Mouse (Mus musculus) bone marrow macrophage, adult 2 months (primary cell): Measurements from ENCODE around the gene Ikzf2.

ENCODE experiments used
- CTCF ChIP-seq: IDR thresholded peaks from 2 replicates; pipeline ENCODE4 v1.5.1; 2012; ENCODE audit warnings: low read depth, mild to moderate bottlenecking, low read length, moderate library complexity
- POLR2A ChIP-seq: IDR thresholded peaks from 2 replicates; pipeline ENCODE4 v1.6.1; 2012; ENCODE audit warnings: mild to moderate bottlenecking, low read depth, low read length, borderline replicate concordance

DNA sequence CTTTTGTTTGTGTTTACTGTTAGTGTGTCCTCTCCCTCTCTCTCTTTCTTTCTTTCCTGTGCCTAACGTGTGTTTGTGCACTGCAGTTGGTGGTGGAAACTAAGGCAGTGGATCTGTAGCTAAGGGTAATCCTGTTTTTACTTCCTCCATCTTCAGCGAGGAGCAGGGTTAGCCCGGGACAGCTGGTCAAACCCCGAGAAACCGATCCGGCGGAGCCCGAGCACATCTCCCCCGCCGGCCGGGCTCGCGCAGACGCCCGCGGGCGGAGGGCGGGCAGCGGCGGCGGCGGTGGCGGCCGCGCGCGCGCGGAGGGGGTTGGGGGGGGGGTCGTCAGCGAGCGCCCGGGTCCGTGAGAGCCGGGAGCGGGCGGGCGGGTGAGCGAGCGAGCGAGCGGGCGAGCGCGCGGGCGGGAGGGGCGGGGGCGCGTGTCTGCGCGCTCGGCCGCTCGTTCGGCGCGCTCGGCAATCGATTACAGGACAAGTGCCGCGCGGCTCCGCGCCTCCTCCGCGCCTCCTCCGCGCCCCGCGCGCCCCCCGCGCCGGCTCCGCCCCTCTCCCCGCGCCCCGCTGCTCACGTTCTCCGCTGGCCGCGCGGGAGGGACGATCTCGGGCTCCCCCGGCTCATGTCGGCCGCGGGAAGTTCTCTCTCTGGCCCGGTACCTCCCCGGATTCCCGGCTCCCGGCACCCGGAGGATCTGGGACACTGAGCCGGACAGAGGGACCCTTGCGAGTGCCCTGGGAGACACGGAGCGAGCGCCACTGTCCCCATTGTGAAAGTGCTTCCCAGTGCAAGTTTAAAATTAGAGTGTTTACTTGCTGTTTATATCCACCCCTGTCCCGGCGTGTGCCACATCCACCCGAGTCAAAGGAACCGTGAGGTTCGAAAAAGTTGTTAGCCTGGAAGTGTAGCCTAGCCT is at the start of gene Ikzf2:
- TF ChIP-seq POLR2A: no peak
- no peak for TF ChIP-seq CTCF
